Mouse (Mus musculus) liver, postnatal 0 days (tissue): ENCODE measurements around the gene Palld. TPM values are rescaled to one million over a fixed set of nuclear protein-coding genes. Genes with fewer than 3 reads are reported as not detected.

Experiments
- ATAC-seq: fragments of 200-750 bp; cut with Nextera tagmentation; 2 replicates; pipeline ENCODE4 v1.8.0; 2017; ENCODE audit warnings: mild to moderate bottlenecking, moderate library complexity
- DNase-seq: peaks from one replicate; pipeline ENCODE4 v3.0.0-alpha.2; 2016
- H3K27ac ChIP-seq: fragments of 300-500 bp; sonication (generic); 2 replicates; pipeline ENCODE4 v1.5.1; 2014; ENCODE audit warnings: antibody characterized with exemption, moderate library complexity, mild to moderate bottlenecking, low read depth
- H3K27me3 ChIP-seq: fragments of 300-500 bp; sonication (generic); 2 replicates; pipeline ENCODE4 v1.6.1; 2014; ENCODE audit warnings: low read length, control low read depth, mixed read lengths; ENCODE audit not compliant: insufficient read depth
- H3K36me3 ChIP-seq: fragments of 300-500 bp; sonication (generic); replicated peaks from 2 replicates; pipeline ENCODE4 v1.6.1; 2014; ENCODE audit warnings: mild to moderate bottlenecking, control low read depth, low read length, moderate library complexity, mixed read lengths; ENCODE audit not compliant: insufficient read depth
- H3K4me1 ChIP-seq: fragments of 300-500 bp; sonication (generic); 2 replicates; pipeline ENCODE4 v1.6.1; 2014; ENCODE audit warnings: antibody characterized with exemption, mild to moderate bottlenecking, control low read depth; ENCODE audit not compliant: insufficient read depth
- H3K4me2 ChIP-seq: fragments of 300-500 bp; sonication (generic); 2 replicates; pipeline ENCODE4 v1.6.1; 2014; ENCODE audit warnings: low read depth, mild to moderate bottlenecking, low read length, moderate library complexity, mixed read lengths
- H3K4me3 ChIP-seq: fragments of 300-500 bp; sonication (generic); 2 replicates; pipeline ENCODE4 v1.5.1; 2014; ENCODE audit warnings: low read depth, low read length
- H3K9ac ChIP-seq: fragments of 300-500 bp; sonication (generic); replicated peaks from 2 replicates; pipeline ENCODE4 v1.6.1; 2014; ENCODE audit warnings: mild to moderate bottlenecking, moderate library complexity
- H3K9me3 ChIP-seq: fragments of 300-500 bp; sonication (generic); 2 replicates; pipeline ENCODE4 v1.6.1; 2016; ENCODE audit warnings: mild to moderate bottlenecking, control low read depth, low read length, mixed read lengths
- CTCF ChIP-seq: sonication (generic); IDR thresholded peaks from 2 replicates; pipeline ENCODE4 v1.5.1; 2016; ENCODE audit warnings: antibody characterized with exemption, low read depth
- EP300 ChIP-seq: IDR thresholded peaks from 2 replicates; pipeline ENCODE4 v1.6.1; 2016; ENCODE audit warnings: antibody characterized with exemption, low read depth, mild to moderate bottlenecking
- WGBS: fragments of 180-500 bp; shearing (Covaris S2); extraction: QIAGEN DNeasy Blood & Tissue Kit; methylation state at CpG from one replicate; pipeline ENCODE4 v1.1.7; 2014; ENCODE audit not compliant: insufficient replicate concordance; 5-methylcytosine and 5-hydroxymethylcytosine counted together
- polyA plus RNA-seq: library from polyadenylated mRNA; unstranded; fragments of >200 nt; fragmentation: Nextera tagmentation; extraction: Ambion mirVana; gene quantifications from 2 replicates; pipeline ENCODE4 v1.2.1, GENCODE M21; 2015

Palld gene
- polyA plus RNA-seq, 1 experiment from 2014 or later, result 11.7 TPM

GRCm38 (mm10) chr8:61692866-61693265 is 209.6 kb downstream of the Palld start:
- Histone ChIP-seq H3K9me3 (no peaks in the 10 kb centered on the region), H3K4me3 (no peak overlapping the region), H3K27ac (no peak overlapping the region), H3K4me1 (no peaks in the 10 kb centered on the region), H3K27me3 (no peaks in the 10 kb centered on the region), H3K36me3 (no peaks in the 10 kb centered on the region), H3K9ac (no peak overlapping the region), H3K4me2 (no peak overlapping the region)
- WGBS, result 51% methylated on average over 4 of the region's 4 CpGs
- ATAC-seq (no peak), DNase-seq (no peak)
- no peak for TF ChIP-seq EP300

GRCm38 (mm10) chr8:61692129-61692528 is 210.4 kb downstream of the Palld start:
- 76% methylated on average over 3 of the region's 3 CpGs for WGBS
- no peak overlapping the region for H3K9ac ChIP-seq
- no peaks in the 10 kb centered on the region for H3K9me3 ChIP-seq
- H3K27ac ChIP-seq, result no peak overlapping the region
- no peak for ATAC-seq
- H3K4me1 ChIP-seq, result no peaks in the 10 kb centered on the region
- no peak overlapping the region for H3K4me3 ChIP-seq
- no peaks in the 10 kb centered on the region for H3K27me3 ChIP-seq
- no peak overlapping the region for H3K4me2 ChIP-seq
- no peaks in the 10 kb centered on the region for H3K36me3 ChIP-seq
- no peak for DNase-seq
- no peak for TF ChIP-seq EP300
- TF ChIP-seq CTCF, result no peak

GRCm38 (mm10) chr8:61691391-61691790 is 211.1 kb downstream of the Palld start:
- no peak overlapping the region for H3K4me3 ChIP-seq
- WGBS, result 45% methylated on average over 1 of the region's 1 CpGs

GRCm38 (mm10) chr8:61687071-61687470 is 215.4 kb downstream of the Palld start:
- 80% methylated on average over 4 of the region's 4 CpGs for WGBS
- no peak overlapping the region for H3K4me3 ChIP-seq
- no peaks in the 10 kb centered on the region for H3K4me1 ChIP-seq
- no peaks in the 10 kb centered on the region for H3K36me3 ChIP-seq
- H3K27ac ChIP-seq, result no peak overlapping the region
- ATAC-seq (no peak), DNase-seq (no peak)
- no peaks in the 10 kb centered on the region for H3K9me3 ChIP-seq
- no peak overlapping the region for H3K4me2 ChIP-seq
- no peak overlapping the region for H3K9ac ChIP-seq
- TF ChIP-seq EP300 (no peak), CTCF (no peak)
- H3K27me3 ChIP-seq, result no peaks in the 10 kb centered on the region

More at GRCm38 (mm10) chr8:61691391-61691790, 211.1 kb downstream of the Palld start:
- Histone ChIP-seq H3K27me3 (no peaks in the 10 kb centered on the region), H3K36me3 (no peaks in the 10 kb centered on the region), H3K4me2 (no peak overlapping the region), H3K4me1 (no peaks in the 10 kb centered on the region), H3K27ac (no peak overlapping the region), H3K9me3 (no peaks in the 10 kb centered on the region), H3K9ac (no peak overlapping the region)
- ATAC-seq (no peak), DNase-seq (no peak)
- no peak for TF ChIP-seq EP300
- TF ChIP-seq CTCF, result no peak

- H3K36me3 ChIP-seq, result no peaks in the 10 kb centered on the region
- no peak overlapping the region for H3K9ac ChIP-seq
- DNase-seq, result peak; percentile 23
- no peaks in the 10 kb centered on the region for H3K4me1 ChIP-seq
- ATAC-seq, result no peak
- no peak overlapping the region for H3K4me3 ChIP-seq
- H3K4me2 ChIP-seq, result no peak overlapping the region
- H3K9me3 ChIP-seq, result no peaks in the 10 kb centered on the region
- H3K27me3 ChIP-seq, result no peaks in the 10 kb centered on the region
- TF ChIP-seq CTCF (peak; percentile 65), EP300 (no peak)
- no peak overlapping the region for H3K27ac ChIP-seq
These were observed 216.2 kb downstream of the Palld start for GRCm38 (mm10) chr8:61686340-61686739.

- H3K4me3 ChIP-seq, result no peak overlapping the region
- 91% methylated on average over 1 of the region's 1 CpGs for WGBS
- ATAC-seq, result no peak
- no peaks in the 10 kb centered on the region for H3K27me3 ChIP-seq
- no peaks in the 10 kb centered on the region for H3K4me1 ChIP-seq
- H3K4me2 ChIP-seq, result no peak overlapping the region
- DNase-seq, result no peak
- H3K36me3 ChIP-seq, result no peaks in the 10 kb centered on the region
- no peak overlapping the region for H3K9ac ChIP-seq
- H3K9me3 ChIP-seq, result no peaks in the 10 kb centered on the region
- H3K27ac ChIP-seq, result no peak overlapping the region
- no peak for TF ChIP-seq CTCF
- no peak for TF ChIP-seq EP300
These were observed 217.2 kb downstream of the Palld start for GRCm38 (mm10) chr8:61685280-61685679.
